Mouse (Mus musculus): ENCODE measurements around the gene Tfap2a. TPM values are rescaled to one million over a fixed set of nuclear protein-coding genes. Genes with fewer than 3 reads are reported as not detected.

The Tfap2a gene
- total and polyA plus RNA-seq, 3 experiments, result not detected

DNA sequence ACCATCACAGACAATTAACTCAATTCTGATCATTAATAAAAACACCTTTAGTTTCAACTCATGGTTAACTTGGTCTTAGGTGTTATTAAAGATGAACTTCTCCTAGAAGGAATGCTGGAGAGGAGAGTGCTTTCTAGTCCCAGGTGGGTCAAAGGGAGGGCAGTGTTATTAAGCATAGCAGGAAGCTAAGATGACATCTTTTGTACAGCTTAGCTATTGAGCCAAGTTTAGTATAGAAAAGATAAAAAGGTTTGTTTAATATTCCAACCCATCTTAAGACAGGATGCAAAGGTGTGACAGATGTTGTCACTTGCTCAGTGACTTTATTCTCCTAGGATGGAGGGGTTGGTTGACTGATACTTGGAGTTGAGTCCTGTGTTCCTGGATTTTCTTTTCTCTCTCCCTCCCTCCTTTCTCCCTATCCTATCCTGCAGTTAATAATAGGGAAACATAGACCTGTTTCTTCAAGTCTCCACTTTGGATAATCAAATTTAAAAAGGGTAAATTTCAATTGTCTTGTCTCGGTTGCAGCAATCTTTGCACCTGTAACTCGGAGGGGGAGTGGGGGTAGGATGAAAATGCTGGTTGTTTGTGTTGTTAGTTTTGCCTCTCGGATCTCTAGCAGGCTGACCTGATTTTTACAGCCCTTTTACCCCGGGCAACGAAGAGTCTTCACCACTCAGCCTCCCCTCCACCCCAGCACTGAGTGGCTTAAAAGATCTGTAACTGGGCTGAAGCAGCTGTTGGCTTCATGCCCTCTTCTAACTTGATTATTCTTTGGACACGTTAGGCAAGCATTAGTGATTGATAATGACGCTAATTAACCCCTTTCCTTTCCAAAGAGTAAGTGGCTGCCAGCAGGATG is 26.3 kb downstream of the Tfap2a start:
- no peaks in the 10 kb centered on the region for H3K27me3 ChIP-seq (ENCODE audit: control insufficient read depth in 1 of 2, insufficient read depth in 2 of 2, low read length in 2 of 2)
- H3K79me2 ChIP-seq (ENCODE audit: control insufficient read depth, insufficient read depth, low read length, poor library complexity), result no peaks in the 10 kb centered on the region
- H3K36me3 ChIP-seq (ENCODE audit: control insufficient read depth in 1 of 2, insufficient read depth in 2 of 2, low read length in 2 of 2), result no peaks in the 10 kb centered on the region
- TF ChIP-seq USF1 (IDR thresholded peaks at IDR 0.05; ENCODE audit: low read depth, low read length), result no peak
- no peak for TF ChIP-seq UBTF (IDR thresholded peaks at IDR 0.05; ENCODE audit: borderline replicate concordance, insufficient read depth, low read depth, low read length)
- TF ChIP-seq ELF1 (IDR thresholded peaks at IDR 0.05; ENCODE audit: low read depth, low read length), result no peak
- no peak for TF ChIP-seq ZNF384 (IDR thresholded peaks at IDR 0.05; ENCODE audit: low read depth, low read length)
- TF ChIP-seq TBP (IDR thresholded peaks at IDR 0.05; ENCODE audit: low read depth, low read length), result no peak
- no peak for TF ChIP-seq MYC (IDR thresholded peaks at IDR 0.05; ENCODE audit: low read depth, low read length)
- no peak for TF ChIP-seq POLR2AphosphoS2 (IDR thresholded peaks at IDR 0.05; ENCODE audit: low read length)
- no peak for TF ChIP-seq HCFC1 (IDR thresholded peaks at IDR 0.05; ENCODE audit: low read depth, low read length)
- TF ChIP-seq MAZ (IDR thresholded peaks at IDR 0.05; ENCODE audit: low read depth, low read length), result no peak
- no peak for TF ChIP-seq BHLHE40 (IDR thresholded peaks at IDR 0.05; ENCODE audit: borderline replicate concordance, low read depth, low read length)
- TF ChIP-seq SMC3 (IDR thresholded peaks at IDR 0.05; ENCODE audit: low read depth, low read length), result no peak
- TF ChIP-seq ZC3H11A (IDR thresholded peaks at IDR 0.05; ENCODE audit: low read depth, low read length), result no peak
- TF ChIP-seq ZKSCAN1 (IDR thresholded peaks at IDR 0.05; ENCODE audit: low read depth, low read length), result no peak
- TF ChIP-seq USF2 (IDR thresholded peaks at IDR 0.05; ENCODE audit: borderline replicate concordance in 1 of 2, insufficient read depth in 1 of 2, low read depth in 1 of 2, low read length in 2 of 2), result no peak
- TF ChIP-seq POLR2AphosphoS5 (IDR thresholded peaks at IDR 0.05; ENCODE audit: borderline replicate concordance, low read depth, low read length), result no peak
- no peak for TF ChIP-seq ZMIZ1 (IDR thresholded peaks at IDR 0.05; ENCODE audit: low read depth, low read length)
- no peak for TF ChIP-seq CTCF (IDR thresholded peaks at IDR 0.05 in 2 of 3, conservative IDR thresholded peaks at IDR 0.05 in 1 of 3; ENCODE audit: control insufficient read depth in 1 of 3, insufficient read depth in 1 of 3, low read depth in 2 of 3, low read length in 3 of 3, poor library complexity in 1 of 3, severe bottlenecking in 1 of 3)
- TF ChIP-seq POLR2A (IDR thresholded peaks at IDR 0.05; ENCODE audit: control insufficient read depth in 1 of 2, insufficient read depth in 1 of 2, low read depth in 1 of 2, low read length in 2 of 2, poor library complexity in 1 of 2), result no peak
- TF ChIP-seq GABPA (IDR thresholded peaks at IDR 0.05; ENCODE audit: low read depth, low read length), result no peak
- H3K9me3 ChIP-seq (replicated peaks; ENCODE audit: insufficient read depth, low read length), result no peaks in the 10 kb centered on the region
- no peaks in the 10 kb centered on the region for H3K4me1 ChIP-seq (ENCODE audit: control insufficient read depth in 1 of 2, insufficient read depth in 2 of 2, low read length in 2 of 2)
- no peak for DNase-seq (ENCODE audit: low read depth, low spot score)
- no peak overlapping the region for H3K27ac ChIP-seq (ENCODE audit: control insufficient read depth, low read depth, low read length)
- no peak overlapping the region for H3K9ac ChIP-seq (ENCODE audit: control insufficient read depth, low read depth, low read length, poor library complexity, severe bottlenecking)
- H3K4me3 ChIP-seq (ENCODE audit: control insufficient read depth in 1 of 2, insufficient read depth in 1 of 2, low read depth in 2 of 2, low read length in 2 of 2), result no peak overlapping the region

DNA sequence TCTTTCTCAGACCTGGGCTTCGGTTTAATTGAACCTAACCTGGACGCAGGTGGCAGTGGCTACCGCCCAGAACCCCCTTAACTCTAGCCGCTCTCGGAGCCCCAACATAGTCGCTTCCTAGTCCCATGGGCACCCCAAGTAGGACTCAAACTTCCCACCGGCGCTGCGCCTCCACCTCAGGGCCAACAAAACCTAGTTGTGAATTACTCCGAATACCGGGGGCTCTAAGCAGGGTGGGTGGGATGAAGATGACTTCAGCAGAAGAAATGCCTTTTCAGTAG is 28.2 kb downstream of the Tfap2a start:
- no peaks in the 10 kb centered on the region for H3K36me3 ChIP-seq (ENCODE audit: control insufficient read depth in 1 of 2, insufficient read depth in 2 of 2, low read length in 2 of 2)
- H3K79me2 ChIP-seq (ENCODE audit: control insufficient read depth, insufficient read depth, low read length, poor library complexity), result no peaks in the 10 kb centered on the region
- no peak overlapping the region for H3K4me3 ChIP-seq (ENCODE audit: control insufficient read depth in 1 of 2, insufficient read depth in 1 of 2, low read depth in 2 of 2, low read length in 2 of 2)
- no peaks in the 10 kb centered on the region for H3K9me3 ChIP-seq (replicated peaks; ENCODE audit: insufficient read depth, low read length)
- TF ChIP-seq TCF12 (IDR thresholded peaks at IDR 0.05; ENCODE audit: low read depth, low read length), result no peak
- H3K4me1 ChIP-seq (ENCODE audit: control insufficient read depth in 1 of 2, insufficient read depth in 2 of 2, low read length in 2 of 2), result no peaks in the 10 kb centered on the region
- no peak overlapping the region for H3K27ac ChIP-seq (ENCODE audit: control insufficient read depth, low read depth, low read length)
- H3K27me3 ChIP-seq (ENCODE audit: control insufficient read depth in 1 of 2, insufficient read depth in 2 of 2, low read length in 2 of 2), result no peaks in the 10 kb centered on the region
- no peak for DNase-seq (ENCODE audit: low read depth, low spot score)
- H3K9ac ChIP-seq (ENCODE audit: control insufficient read depth, low read depth, low read length, poor library complexity, severe bottlenecking), result no peak overlapping the region
